Mouse (Mus musculus) small intestine, adult 2 months (tissue): Measurements from ENCODE around the gene Cda. TPM values are rescaled to one million over a fixed set of nuclear protein-coding genes. Genes with fewer than 3 reads are reported as not detected.

Source experiments
- H3K27ac ChIP-seq: fragments of 200-500 bp; 2 replicates; pipeline ENCODE4 v1.5.1; 2012; ENCODE audit warnings: low read depth, low read length, control low read depth, inconsistent platforms; ENCODE audit not compliant: insufficient read depth
- H3K27me3 ChIP-seq: fragments of 200-500 bp; 2 replicates; pipeline ENCODE4 v1.6.1; 2012; ENCODE audit warnings: mild to moderate bottlenecking, moderate library complexity, low read length, inconsistent platforms; ENCODE audit not compliant: control insufficient read depth, insufficient read depth
- H3K36me3 ChIP-seq: fragments of 200-500 bp; 2 replicates; pipeline ENCODE4 v1.6.1; 2012; ENCODE audit warnings: mild to moderate bottlenecking, low read length, control low read depth, inconsistent platforms; ENCODE audit not compliant: control insufficient read depth, insufficient read depth
- H3K4me1 ChIP-seq: fragments of 200-500 bp; 2 replicates; pipeline ENCODE4 v1.6.1; 2012; ENCODE audit warnings: low read length, inconsistent platforms, mixed read lengths; ENCODE audit not compliant: control insufficient read depth, insufficient read depth, insufficient read length
- H3K4me3 ChIP-seq: fragments of 200-500 bp; 2 replicates; pipeline ENCODE4 v1.5.1; 2012; ENCODE audit warnings: low read depth, mild to moderate bottlenecking, control low read depth, inconsistent platforms, low read length, moderate library complexity
- CTCF ChIP-seq: fragments of 200-500 bp; IDR thresholded peaks from 2 replicates; pipeline ENCODE4 v1.5.1; 2012; ENCODE audit warnings: low read depth, mild to moderate bottlenecking, control low read depth, inconsistent platforms, low read length, moderate library complexity, mixed read lengths; ENCODE audit not compliant: insufficient replicate concordance, insufficient read length; ENCODE audit errors: extremely low read depth
- POLR2A ChIP-seq: fragments of 200-500 bp; IDR thresholded peaks from 2 replicates; pipeline ENCODE4 v1.6.1; 2012; ENCODE audit warnings: low read depth, mild to moderate bottlenecking, control low read depth, inconsistent platforms, low read length, moderate library complexity
- WGBS: fragments of 180-500 bp; shearing (Covaris S2); methylation state at CpG from one replicate; pipeline ENCODE4 v1.1.7; 2018; 5-methylcytosine and 5-hydroxymethylcytosine counted together
- polyA plus RNA-seq: library from polyadenylated mRNA; depleted of rRNA; stranded (reverse); fragments of >200 nt; gene quantifications from 2 replicates; pipeline ENCODE4 v1.2.3, GENCODE M21; 2012; rRNA removed

The Cda gene
- polyA plus RNA-seq, 1 experiment, result 419 TPM

DNA sequence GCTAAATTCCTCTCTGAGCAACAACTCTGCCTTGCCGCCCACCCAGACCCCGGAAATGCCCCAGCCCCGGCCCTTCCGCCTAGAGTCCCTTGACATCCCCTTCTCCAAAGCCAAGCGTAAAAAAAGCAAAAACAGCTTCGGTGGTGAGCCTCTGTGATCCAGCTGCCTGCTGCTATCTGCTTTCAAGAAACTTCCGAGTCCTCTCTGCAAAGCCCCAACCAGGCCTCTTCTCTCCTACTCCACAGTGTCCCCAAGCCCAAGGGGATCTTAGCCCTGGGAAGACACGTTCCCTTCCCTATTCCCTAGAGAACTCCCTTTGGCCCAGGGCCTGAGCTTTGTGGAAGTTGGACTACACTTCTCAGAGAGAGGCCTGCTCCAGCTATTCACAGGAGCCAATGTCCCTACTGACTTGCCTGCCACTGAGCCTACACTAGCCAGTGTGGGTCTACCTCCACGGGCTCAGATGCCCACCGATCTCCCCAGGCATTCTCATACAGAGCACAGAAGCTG lies 66.5 kb downstream of the Cda start:
- no peaks in the 10 kb centered on the region for H3K27me3 ChIP-seq
- H3K27ac ChIP-seq, result no peak overlapping the region
- 90% methylated on average over 10 of the region's 10 CpGs for WGBS
- TF ChIP-seq POLR2A (no peak), CTCF (no peak)
- peaks cover 10% of the 10 kb centered on the region for H3K4me1 ChIP-seq
- H3K4me3 ChIP-seq, result no peak overlapping the region
- H3K36me3 ChIP-seq, result no peaks in the 10 kb centered on the region

DNA sequence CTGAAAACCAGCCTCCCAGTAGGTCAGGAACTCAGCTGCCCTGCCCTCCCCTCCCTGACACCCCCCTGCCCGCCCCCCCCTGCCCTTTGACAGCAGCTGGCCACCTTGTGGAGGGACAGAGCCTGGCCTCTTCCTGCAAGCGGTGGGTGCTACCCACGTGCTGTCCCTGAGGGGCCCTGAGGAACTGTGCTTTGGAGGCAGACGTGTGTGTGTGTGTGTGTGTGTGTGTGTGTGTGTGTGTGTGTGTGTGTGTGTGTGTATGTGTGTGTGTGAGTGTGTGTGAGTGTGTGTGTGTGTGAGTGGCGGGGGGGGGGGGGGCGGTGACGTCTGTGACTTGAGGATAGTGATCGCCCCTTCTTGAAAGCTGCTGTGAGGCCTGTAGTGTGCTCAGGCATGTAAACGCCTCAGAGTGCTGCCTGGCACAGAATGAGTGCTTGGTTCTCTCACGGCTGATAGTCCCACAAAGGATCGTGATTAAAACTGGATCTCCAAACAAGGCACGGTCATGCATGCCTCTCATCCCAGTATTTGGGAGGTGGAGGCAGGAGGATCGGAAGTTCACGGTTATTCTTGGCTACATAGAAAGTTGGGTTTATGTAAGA lies 73.7 kb downstream of the Cda start:
- no peaks in the 10 kb centered on the region for H3K27me3 ChIP-seq
- H3K36me3 ChIP-seq, result no peaks in the 10 kb centered on the region
- 89% methylated on average over 11 of the region's 14 CpGs for WGBS
- H3K27ac ChIP-seq, result no peak overlapping the region
- no peak overlapping the region for H3K4me3 ChIP-seq
- no peak for TF ChIP-seq CTCF
- no peak for TF ChIP-seq POLR2A
- peaks cover 12% of the 10 kb centered on the region for H3K4me1 ChIP-seq

DNA sequence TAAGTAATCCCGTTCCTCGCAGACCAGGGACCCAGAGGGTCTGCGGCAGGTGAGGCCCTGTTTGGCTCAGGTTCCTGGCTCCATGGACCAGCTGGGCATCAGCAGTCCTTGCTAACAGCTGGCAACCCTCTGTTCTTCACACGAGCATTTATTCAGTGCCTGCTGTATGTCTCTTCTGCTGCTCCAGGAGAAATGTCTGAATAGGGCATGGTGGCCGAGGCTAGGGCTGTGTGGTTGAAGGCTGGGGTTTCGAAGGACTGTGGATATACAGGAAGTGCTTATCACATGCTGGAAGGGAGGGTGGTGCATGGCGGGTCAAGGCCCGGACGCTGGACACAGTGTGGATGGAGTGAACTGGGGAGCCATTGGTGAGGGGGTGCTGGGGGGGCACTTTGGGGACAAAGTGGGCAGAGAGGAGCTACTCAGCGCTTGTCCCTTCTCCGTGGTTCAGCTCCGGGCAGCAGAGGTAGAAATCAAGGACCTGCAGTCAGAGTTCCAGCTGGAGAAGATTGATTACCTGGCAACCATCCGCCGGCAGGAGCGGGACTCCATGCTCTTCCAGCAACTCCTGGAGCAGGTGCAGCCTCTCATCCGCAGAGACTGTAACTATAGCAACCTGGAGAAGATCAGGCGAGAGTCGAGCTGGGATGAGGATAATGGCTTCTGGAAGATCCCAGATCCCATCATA lies 74.4 kb downstream of the Cda start:
- TF ChIP-seq POLR2A (no peak), CTCF (no peak)
- H3K27me3 ChIP-seq, result no peaks in the 10 kb centered on the region
- no peak overlapping the region for H3K4me3 ChIP-seq
- H3K4me1 ChIP-seq, result peaks cover 12% of the 10 kb centered on the region
- H3K36me3 ChIP-seq, result no peaks in the 10 kb centered on the region
- H3K27ac ChIP-seq, result no peak overlapping the region
- 72% methylated on average over 18 of the region's 18 CpGs for WGBS

DNA sequence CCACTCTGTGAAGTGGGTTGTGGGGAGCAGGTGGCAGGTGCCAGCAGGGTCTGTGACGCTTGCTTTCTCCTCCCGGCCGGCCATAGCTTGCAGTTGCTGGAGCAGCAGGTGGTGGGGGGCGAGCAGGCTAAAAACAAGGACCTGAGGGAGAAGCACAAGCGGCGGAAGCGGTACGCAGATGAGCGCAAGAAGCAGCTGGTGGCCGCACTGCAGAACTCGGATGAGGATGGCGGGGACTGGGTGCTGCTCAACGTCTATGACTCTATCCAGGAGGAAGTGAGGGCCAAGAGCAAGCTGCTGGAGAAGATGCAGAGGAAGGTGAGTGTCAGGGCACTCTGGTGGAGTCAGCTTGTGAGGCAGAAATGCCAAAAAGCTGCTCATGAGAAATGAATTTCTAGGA lies 75.8 kb downstream of the Cda start:
- H3K36me3 ChIP-seq, result no peaks in the 10 kb centered on the region
- H3K27me3 ChIP-seq, result no peaks in the 10 kb centered on the region
- no peak overlapping the region for H3K4me3 ChIP-seq
- no peak overlapping the region for H3K27ac ChIP-seq
- peaks cover 12% of the 10 kb centered on the region for H3K4me1 ChIP-seq
- TF ChIP-seq POLR2A (no peak), CTCF (no peak)
- WGBS, result 77% methylated on average over 13 of the region's 13 CpGs

DNA sequence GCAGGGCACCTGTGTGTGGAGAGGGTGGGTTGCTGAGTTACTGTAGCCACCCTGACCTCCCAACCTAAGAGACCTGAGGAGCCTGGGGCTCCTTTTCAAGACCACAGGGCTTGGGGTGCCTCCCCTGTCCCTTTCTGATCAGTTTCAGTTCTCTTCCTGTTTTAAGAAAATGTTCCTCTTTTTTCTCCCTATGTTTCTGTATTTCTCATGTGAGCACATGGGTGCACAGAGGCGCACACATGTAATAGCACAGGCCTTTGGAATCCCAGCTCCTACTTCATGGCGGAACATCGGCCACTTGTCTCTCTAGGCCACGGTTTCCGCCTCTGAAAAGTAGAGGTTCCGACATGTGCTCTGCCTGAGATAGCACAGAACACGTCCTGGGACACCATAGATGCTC lies 79.1 kb downstream of the Cda start:
- Histone ChIP-seq H3K27ac (no peak overlapping the region), H3K4me1 (peaks cover 12% of the 10 kb centered on the region), H3K36me3 (no peaks in the 10 kb centered on the region), H3K27me3 (no peaks in the 10 kb centered on the region), H3K4me3 (no peak overlapping the region)
- WGBS, result 87% methylated on average over 7 of the region's 7 CpGs
- TF ChIP-seq CTCF (no peak), POLR2A (no peak)

Other genes with a start within 250 kb of the Cda start
- 8.4 and 19.6 TPM in 2 replicates for gene Hp1bp3, start 151.7 kb downstream of the Cda start, polyA plus RNA-seq
- gene Sh2d5, start 117.6 kb downstream of the Cda start, polyA plus RNA-seq, result 0.41 and 0.79 TPM in 2 replicates
- gene Kif17, start 117.6 kb downstream of the Cda start, polyA plus RNA-seq, result 0.11 and 0.19 TPM in 2 replicates
- gene Ddost, start 63.3 kb downstream of the Cda start, polyA plus RNA-seq, result 150 and 244 TPM in 2 replicates
- gene Pink1, start 41.7 kb downstream of the Cda start, polyA plus RNA-seq, result 54.9 and 134 TPM in 2 replicates
- 0.08 TPM in 1 of 2 replicates, not detected in the other for gene Fam43b, start 28.5 kb upstream of the Cda start, polyA plus RNA-seq
- 21.1 and 29.5 TPM in 2 replicates for gene Mul1, start 66.7 kb upstream of the Cda start, polyA plus RNA-seq
- 38.7 and 93.9 TPM in 2 replicates for gene Camk2n1, start 86.3 kb upstream of the Cda start, polyA plus RNA-seq